Mouse (Mus musculus) heart, adult 2 months (tissue): ENCODE measurements around the gene Zfp704. TPM values are rescaled to one million over a fixed set of nuclear protein-coding genes. Genes with fewer than 3 reads are reported as not detected.

Source experiments
- DNase-seq, 2 experiments: peaks; one replicate each; pipeline ENCODE4 v3.0.0; 2021
- H3K27ac ChIP-seq: fragments of 200-600 bp; 2 replicates; pipeline ENCODE4 v1.8.1; 2022
- H3K27me3 ChIP-seq: fragments of 200-500 bp; 2 replicates; pipeline ENCODE4 v1.6.1; 2012; ENCODE audit warnings: mild to moderate bottlenecking, low read length, inconsistent platforms, mixed read lengths; ENCODE audit not compliant: control insufficient read depth, insufficient read depth
- H3K36me3 ChIP-seq: fragments of 200-500 bp; 2 replicates; pipeline ENCODE4 v1.6.1; 2012; ENCODE audit warnings: low read length, inconsistent platforms; ENCODE audit not compliant: control insufficient read depth, insufficient read depth
- H3K4me1 ChIP-seq: fragments of 200-500 bp; 2 replicates; pipeline ENCODE4 v1.6.1; 2011; ENCODE audit warnings: low read length; ENCODE audit not compliant: control insufficient read depth, insufficient read depth
- H3K4me3 ChIP-seq: fragments of 200-600 bp; 2 replicates; pipeline ENCODE4 v1.8.1; 2022
- H3K79me2 ChIP-seq: fragments of 200-500 bp; replicated peaks from 2 replicates; pipeline ENCODE4 v1.6.1; 2012; ENCODE audit warnings: mild to moderate bottlenecking, inconsistent platforms, low read length, moderate library complexity, mixed read lengths; ENCODE audit not compliant: control insufficient read depth, insufficient read depth
- H3K9ac ChIP-seq: fragments of 200-500 bp; 2 replicates; pipeline ENCODE4 v1.6.1; 2012; ENCODE audit warnings: low read depth, mild to moderate bottlenecking, control low read depth, inconsistent platforms, low read length, mixed read lengths
- CTCF ChIP-seq: fragments of 200-600 bp; IDR thresholded peaks from 2 replicates; pipeline ENCODE4 v1.8.1; 2022; ENCODE audit warnings: antibody characterized with exemption, mild to moderate bottlenecking, moderate library complexity
- EP300 ChIP-seq: fragments of 200-500 bp; IDR thresholded peaks from 2 replicates; pipeline ENCODE4 v1.6.1; 2011; ENCODE audit warnings: low read depth, low read length, control low read depth; ENCODE audit not compliant: insufficient read depth
- POLR2A ChIP-seq: fragments of 200-500 bp; IDR thresholded peaks from 2 replicates; pipeline ENCODE4 v1.6.1; 2011; ENCODE audit warnings: mild to moderate bottlenecking, low read depth, low read length, control low read depth; ENCODE audit not compliant: insufficient read depth
- WGBS: fragments of 180-500 bp; shearing (Covaris S2); methylation state at CpG from one replicate; pipeline ENCODE4 v1.1.7; 2018; 5-methylcytosine and 5-hydroxymethylcytosine counted together
- intact Hi-C: fragments of 180-260 bp; cut with DNase I; formaldehyde crosslinking; loops from one replicate; pipeline ENCODE4 v1.15.1; 2025
- polyA plus RNA-seq: library from polyadenylated mRNA; depleted of rRNA; stranded (reverse); fragments of >200 nt; gene quantifications from 2 replicates; pipeline ENCODE4 v1.2.3, GENCODE M21; 2012
- total RNA-seq, 2 experiments: library from RNA; stranded (reverse); gene quantifications; 2 replicates each; pipeline ENCODE4 v1.2.3; 2021

The Zfp704 gene
- total and polyA plus RNA-seq, 3 experiments = 3.3 to 14.2 (median 13.4) TPM

DNA sequence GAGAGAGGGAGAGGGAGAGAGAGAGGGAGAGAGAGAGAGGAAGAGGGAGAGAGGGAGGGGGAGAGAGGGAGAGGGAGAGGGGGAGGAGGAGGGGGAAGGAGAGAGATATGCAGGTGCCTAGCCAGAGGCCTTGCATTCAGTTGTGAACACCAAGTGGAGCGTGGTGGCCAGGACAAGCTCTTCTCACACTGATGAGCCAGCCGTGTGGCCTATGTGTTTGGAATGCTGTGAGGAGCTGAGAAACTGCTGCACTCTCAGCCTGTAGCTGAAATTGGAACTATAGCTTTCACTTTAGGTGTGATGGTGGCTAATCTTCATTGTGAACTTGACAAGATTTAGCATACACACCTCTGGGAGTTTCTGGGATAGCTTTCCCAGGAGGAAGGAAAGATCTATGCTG is 166.4 kb downstream of the Zfp704 start:
- Histone ChIP-seq H3K27me3 (no peaks in the 10 kb centered on the region), H3K79me2 (no peaks in the 10 kb centered on the region), H3K4me1 (peaks cover 12% of the 10 kb centered on the region), H3K36me3 (no peaks in the 10 kb centered on the region; the same call in 1 of the 2 replicates), H3K4me3 (no peak overlapping the region), H3K9ac (no peak overlapping the region), H3K27ac (no peak overlapping the region)
- WGBS = 73% methylated on average over 2 of the region's 2 CpGs
- TF ChIP-seq EP300 (no peak), POLR2A (no peak), CTCF (no peak)
- no peak for DNase-seq
- intact Hi-C loops = no loop called here

DNA sequence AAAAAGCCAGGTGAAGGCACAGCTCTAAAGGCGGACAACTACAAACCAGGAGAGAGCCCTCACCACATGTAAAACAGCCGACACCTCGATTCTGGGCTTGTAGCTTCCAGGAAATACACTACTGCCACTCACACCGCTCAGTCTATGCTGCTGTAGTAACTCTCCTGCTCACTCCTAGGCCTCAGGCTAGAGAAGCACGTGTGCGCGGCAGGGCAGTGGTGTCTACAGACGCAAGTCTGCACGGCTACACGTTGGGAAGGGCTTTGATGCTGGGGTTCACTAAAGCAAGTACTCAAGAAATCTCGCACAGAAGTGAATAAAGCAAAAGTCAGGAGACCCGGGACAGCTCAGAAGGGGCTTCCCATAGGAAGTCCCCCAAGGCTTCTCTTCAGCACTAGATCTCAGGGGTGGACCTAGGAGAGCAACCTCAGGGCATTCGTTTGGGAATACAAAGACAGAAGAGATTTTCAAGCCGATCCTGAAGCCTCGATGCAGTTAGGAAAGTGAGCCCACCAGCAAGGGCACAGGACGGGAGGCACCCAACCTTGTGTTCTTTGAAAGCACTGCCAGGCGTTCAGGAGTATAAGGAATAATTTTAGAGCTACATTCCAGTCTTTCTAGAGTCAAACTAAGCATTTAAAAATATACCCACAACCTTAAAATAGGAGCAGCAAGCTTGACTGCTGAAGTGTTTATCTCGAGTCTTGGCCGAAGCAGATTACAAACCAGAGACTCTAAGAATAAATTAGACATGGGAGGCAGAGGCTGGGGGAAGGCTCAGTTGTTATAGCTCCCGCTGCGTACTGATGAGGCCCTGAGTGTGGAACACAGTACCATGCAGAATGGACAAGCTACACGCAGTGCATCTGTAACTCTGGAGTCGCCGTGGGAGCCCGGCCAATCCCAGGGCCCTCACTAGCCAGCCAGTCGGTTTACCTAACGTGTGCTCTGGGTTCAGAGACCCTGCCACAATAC is 168.0 kb downstream of the Zfp704 start:
- H3K4me1 ChIP-seq = peaks cover 12% of the 10 kb centered on the region
- H3K79me2 ChIP-seq = no peaks in the 10 kb centered on the region
- TF ChIP-seq POLR2A (no peak), CTCF (no peak), EP300 (no peak)
- no peaks in the 10 kb centered on the region; the same call in 1 of the 2 replicates for H3K36me3 ChIP-seq
- no peak for DNase-seq
- 66% methylated on average over 27 of the region's 27 CpGs for WGBS
- no peak overlapping the region for H3K9ac ChIP-seq
- no peak overlapping the region for H3K4me3 ChIP-seq
- peak overlapping the region; percentile 74 for H3K27ac ChIP-seq
- no peaks in the 10 kb centered on the region for H3K27me3 ChIP-seq
- intact Hi-C loops = loop anchor here (2.0 kb wide), 1 partner anchor 41 kb away; no protein-coding TSS in a partner anchor

GRCm38 (mm10) chr3:9440466-9440865 is 169.4 kb downstream of the Zfp704 start:
- H3K4me3 ChIP-seq = no peak overlapping the region
- H3K27me3 ChIP-seq = no peaks in the 10 kb centered on the region
- no peak for DNase-seq
- no peak overlapping the region for H3K27ac ChIP-seq
- TF ChIP-seq CTCF (no peak), EP300 (no peak), POLR2A (no peak)
- no peaks in the 10 kb centered on the region for H3K79me2 ChIP-seq
- H3K4me1 ChIP-seq = peaks cover 12% of the 10 kb centered on the region
- intact Hi-C loops = loop anchor here (2.0 kb wide), 1 partner anchor 40 kb away; no protein-coding TSS in a partner anchor
- H3K9ac ChIP-seq = no peak overlapping the region
- 53% methylated on average over 6 of the region's 6 CpGs for WGBS
- no peaks in the 10 kb centered on the region; the same call in 1 of the 2 replicates for H3K36me3 ChIP-seq

DNA sequence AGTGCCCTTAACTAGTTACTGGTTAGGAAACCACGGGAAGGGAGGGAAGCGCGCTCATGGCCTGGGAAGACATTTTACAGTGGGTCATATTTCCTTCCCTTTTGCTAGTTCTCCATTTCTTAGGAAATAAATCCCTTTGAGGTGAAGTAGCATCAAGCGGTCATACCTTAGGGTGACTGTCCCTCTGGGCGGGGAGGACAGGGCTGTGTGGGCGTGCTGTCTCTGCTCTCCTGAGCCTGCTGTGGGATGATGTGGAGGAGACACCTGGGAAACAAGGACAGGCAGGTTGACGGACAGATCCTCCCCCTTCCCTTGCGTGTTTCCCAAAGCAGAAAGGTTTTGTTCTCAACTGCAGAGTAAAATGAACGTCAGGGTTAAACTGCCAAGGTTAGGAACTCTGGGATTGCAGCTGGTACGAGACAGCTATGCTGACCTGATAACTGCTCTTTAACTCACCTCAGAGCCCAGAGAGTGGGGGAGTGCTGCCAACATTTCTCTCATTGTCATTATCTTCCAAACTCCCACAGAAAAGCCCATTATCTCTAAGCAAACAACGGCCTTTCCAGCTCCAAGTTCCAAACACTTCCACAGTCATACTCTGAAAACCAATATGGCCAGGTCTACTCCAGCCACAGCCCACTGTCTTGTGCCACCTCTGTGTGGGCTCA is 170.1 kb downstream of the Zfp704 start:
- Histone ChIP-seq H3K9ac (no peak overlapping the region), H3K79me2 (no peaks in the 10 kb centered on the region), H3K27ac (no peak overlapping the region), H3K4me3 (no peak overlapping the region), H3K27me3 (no peaks in the 10 kb centered on the region), H3K4me1 (peaks cover 12% of the 10 kb centered on the region), H3K36me3 (no peaks in the 10 kb centered on the region; the same call in 1 of the 2 replicates)
- DNase-seq = no peak
- intact Hi-C loops = loop anchor here (2.0 kb wide), 1 partner anchor 39 kb away; no protein-coding TSS in a partner anchor
- TF ChIP-seq CTCF (no peak), POLR2A (no peak), EP300 (no peak)
- 58% methylated on average over 11 of the region's 11 CpGs for WGBS

DNA sequence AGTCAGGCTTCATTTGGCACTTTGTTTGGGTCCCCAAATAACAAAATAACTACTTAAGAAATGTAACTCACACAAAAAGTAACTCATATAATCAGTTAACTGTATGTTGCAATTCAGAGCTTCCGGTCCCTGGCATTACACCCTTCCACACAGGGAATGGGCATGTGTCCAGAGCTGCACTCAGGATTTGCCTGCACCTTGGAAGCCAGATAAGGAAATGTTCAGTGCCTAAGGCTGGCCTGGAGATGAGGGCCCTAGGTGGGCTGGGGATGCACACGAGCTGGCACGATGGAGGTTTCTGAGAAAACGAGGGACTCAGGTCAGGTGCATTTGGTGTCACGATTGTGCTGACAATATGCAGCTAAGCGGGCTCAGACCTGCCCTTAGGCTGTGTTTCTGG is 173.6 kb downstream of the Zfp704 start:
- TF ChIP-seq EP300 = no peak
- TF ChIP-seq CTCF = no peak
- TF ChIP-seq POLR2A = no peak
- H3K79me2 ChIP-seq = no peaks in the 10 kb centered on the region
- H3K27ac ChIP-seq = no peak overlapping the region
- H3K4me3 ChIP-seq = no peak overlapping the region
- 67% methylated on average over 6 of the region's 6 CpGs for WGBS
- intact Hi-C loops = no loop called here
- H3K9ac ChIP-seq = no peak overlapping the region
- H3K4me1 ChIP-seq = peaks cover 20% of the 10 kb centered on the region
- peaks cover 2% of the 10 kb centered on the region; the same call in 1 of the 2 replicates for H3K36me3 ChIP-seq
- no peaks in the 10 kb centered on the region for H3K27me3 ChIP-seq
- DNase-seq = no peak
